Mouse (Mus musculus): Measurements from ENCODE around the gene Tmem221. TPM values are rescaled to one million over a fixed set of nuclear protein-coding genes. Genes with fewer than 3 reads are reported as not detected.

Gene Tmem221
- total RNA-seq, 2 experiments from 2014 or later: 0.21 to 0.23 TPM

DNA sequence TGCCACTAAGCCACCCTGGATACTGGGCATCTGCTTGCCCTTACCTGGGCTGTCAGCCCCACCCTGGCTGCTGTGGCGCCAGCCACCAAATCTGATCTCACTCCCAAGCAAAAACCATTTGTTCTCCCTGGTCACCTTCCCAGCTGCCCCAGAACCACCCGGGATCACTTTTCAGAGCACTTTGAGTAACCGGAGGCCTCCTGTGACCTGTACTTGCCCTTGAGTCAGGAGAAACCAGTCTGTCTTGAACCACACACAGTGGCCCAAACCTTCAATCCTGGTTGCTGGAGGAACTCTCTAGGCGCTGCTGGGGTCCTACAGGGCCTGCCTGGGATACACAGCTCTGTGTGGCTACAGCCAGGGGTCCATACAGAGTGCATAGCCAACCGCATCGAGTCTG lies 5.9 kb downstream of the Tmem221 start:
- no peak for DNase-seq (ENCODE audit: low spot score in 2 of 2)

DNA sequence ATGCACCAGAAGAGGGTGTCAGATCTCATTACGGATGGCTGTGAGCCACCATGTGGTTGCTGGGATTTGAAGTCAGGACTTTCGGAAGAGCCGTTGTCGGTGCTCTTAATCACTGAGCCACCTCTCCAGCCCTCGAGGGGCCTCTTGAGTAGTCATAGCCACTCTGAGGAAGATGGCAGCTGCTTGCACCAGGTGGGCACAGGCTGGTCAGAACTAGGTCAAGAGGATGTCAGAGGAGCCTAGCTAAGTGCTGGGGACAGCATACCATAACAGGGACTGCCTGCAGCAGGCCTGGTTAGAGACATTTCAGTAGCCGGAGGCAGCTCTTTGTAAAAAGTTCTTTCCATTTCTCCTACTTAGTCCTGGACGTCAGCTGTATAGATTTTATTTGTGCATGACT lies 7.9 kb downstream of the Tmem221 start:
- DNase-seq (ENCODE audit: low spot score in 2 of 2): no peak

DNA sequence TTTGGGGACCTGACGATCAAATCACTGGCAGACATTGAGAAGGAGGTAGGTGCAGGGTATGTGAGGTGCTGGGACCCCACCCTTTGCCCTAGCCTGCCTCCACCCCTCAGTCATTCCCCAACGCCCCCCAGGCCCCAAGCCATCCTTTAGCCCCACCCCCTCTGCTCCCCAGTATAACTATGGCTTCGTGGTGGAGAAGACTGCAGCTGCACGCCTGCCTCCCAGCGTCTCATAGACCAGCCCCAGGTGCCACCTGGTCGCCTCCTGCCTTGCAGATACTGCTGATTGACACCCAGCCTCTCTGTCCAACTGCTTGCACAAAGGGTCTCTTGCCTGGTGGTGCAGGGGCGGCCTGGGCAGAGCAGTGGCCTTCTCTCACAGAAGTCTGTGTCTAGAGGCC lies 11.1 kb downstream of the Tmem221 start:
- DNase-seq (ENCODE audit: low spot score in 2 of 2): no peak

DNA sequence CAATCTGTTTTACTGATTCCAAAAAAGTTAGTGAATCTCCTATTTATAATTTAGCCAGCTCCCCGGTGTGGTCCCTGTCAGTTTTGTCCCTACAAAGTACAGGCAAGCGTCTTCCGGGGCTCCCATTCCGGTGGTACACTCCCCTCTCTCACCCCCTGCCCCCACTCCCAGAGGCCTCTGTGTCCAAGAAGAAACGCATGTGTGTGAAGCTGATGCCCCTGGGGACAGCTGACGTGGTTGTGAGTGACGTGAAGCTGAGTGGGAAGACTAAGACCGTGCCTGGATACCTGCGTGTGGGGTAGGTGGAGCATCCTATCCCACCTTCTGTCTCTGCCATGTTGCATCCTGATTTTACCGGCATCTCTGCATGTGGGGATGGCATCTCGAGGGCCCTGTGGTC lies 13.6 kb downstream of the Tmem221 start:
- DNase-seq (ENCODE audit: low spot score in 2 of 2): no peak

DNA sequence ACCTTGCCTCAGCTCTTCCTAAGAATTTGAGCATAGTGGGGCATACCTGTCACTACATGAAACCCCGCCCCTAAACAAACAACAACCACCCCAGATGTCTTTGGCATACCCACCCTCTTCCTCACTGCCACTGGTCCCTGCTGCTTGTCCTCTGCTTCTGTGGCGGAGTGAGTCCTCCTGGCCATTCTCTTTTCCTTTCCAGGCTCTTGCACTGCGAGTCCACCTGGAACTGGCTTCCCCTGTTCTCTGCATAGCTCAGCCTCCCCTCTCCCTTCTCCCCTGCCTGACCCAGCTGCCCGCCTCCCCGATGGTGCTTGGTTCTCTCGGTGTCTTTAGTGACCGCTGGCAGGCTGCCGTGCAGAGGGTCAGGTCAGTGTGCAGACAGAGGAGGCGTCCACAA lies 14.9 kb downstream of the Tmem221 start:
- DNase-seq (ENCODE audit: low spot score in 2 of 2): no peak

DNA sequence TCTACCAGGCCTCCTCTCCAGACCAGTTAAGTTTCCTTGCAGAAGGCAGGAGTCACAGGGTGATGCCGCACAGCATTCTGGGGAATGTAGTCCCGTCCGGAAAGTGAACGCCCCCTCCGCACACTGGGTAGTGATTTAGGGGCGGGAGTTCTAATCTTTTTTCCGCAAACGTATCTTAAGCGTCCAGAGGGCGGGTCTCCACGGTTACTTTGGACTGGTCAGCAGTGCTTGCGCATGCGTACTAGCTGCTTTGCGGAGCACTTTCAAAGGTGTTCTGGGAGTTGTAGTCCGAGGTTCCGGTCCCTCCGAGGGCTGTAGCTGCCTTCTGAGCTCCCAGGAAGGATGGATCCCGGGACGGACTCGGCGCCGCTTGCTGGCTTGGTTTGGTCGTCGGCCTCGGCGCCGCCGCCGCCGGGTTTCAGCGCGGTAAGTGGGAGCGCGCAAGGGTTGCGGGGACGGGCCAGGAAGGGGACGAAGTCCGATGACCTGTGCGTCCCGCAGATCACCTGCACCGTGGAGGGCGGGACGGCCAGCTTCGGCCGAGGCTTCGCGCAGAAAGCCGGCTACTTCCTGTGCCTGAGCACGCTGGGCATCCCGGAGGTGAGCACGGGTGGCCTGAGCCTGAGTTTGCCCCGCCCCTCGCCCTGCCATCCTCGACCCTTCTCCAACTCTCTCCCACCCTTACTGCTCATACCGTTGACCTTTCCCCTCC lies 15.9 kb downstream of the Tmem221 start, which contains the start of gene Mvb12a:
Gene Mvb12a, plus strand, starts transcription at position 291 of the 712 bp plus-strand sequence.
- peak; percentile 96 to 97 for DNase-seq (ENCODE audit: low spot score in 2 of 2)

DNA sequence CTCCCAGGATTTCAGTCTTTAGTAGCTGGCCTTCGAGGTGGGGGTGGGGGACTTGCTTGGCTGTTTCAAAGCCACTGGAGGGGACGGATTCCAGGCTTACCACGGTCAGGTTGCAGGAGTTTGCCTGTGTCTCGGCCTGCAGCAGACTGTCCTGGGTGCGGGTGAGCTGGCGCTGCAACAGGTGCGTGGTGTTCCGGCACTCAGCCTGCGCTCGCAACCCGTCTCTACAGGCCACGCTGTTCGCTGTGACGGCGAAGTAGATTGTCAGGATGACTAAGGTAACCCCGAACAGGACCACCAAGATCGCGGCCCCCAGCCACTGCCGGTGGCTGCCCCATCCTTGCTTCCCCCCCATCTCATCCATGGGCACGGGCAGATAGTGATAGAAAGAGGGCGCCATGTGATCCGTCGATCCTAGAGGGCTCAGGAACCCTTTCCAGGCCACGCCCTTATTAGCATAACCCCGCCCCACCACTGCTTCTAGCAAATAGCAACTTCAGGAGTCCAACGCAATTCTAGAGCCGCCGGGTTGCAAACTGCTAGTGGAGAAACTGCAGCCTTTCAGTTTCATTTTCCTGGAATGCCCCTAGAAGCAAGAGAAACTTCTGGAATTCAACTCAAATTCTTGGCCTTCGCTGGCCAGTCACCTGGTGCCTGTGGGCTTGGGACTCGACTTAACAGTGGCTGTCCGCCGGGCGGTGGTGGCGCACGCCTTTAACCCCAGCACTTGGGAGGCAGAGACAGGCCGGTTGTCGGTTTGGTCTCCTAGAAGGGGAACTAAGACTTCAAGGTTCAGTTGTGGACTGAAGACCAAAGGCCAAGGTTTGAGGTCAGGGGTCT lies 21.4 kb downstream of the Tmem221 start, which contains the start of gene Bst2:
Gene Bst2, minus strand, starts transcription at position 429 of the 840 bp plus-strand sequence.
- DNase-seq (ENCODE audit: low spot score in 2 of 2): peak; percentile 25 to 26

DNA sequence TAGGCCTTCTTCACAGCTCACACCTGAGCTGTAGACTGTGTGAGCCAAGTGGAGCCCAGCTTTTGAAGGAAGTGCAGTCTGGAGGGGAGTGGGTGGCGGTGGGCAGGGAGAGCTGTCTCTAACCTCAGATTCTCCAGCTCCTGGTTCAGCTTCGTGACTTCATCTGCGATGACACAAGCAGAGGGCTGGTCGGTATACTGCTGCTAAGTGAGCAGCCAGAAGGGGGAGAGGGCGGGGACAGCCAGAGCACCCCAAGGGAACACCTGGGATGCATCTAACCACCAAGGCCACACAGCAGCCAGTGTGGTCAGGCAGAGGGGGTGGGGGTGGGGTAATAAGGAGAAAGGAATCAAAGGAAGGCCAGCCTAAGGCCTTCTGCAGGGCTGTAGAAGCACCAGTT lies 23.0 kb downstream of the Tmem221 start:
- peak in 1 of 2 experiments; percentile 25 for DNase-seq (ENCODE audit: low spot score in 2 of 2)

DNA sequence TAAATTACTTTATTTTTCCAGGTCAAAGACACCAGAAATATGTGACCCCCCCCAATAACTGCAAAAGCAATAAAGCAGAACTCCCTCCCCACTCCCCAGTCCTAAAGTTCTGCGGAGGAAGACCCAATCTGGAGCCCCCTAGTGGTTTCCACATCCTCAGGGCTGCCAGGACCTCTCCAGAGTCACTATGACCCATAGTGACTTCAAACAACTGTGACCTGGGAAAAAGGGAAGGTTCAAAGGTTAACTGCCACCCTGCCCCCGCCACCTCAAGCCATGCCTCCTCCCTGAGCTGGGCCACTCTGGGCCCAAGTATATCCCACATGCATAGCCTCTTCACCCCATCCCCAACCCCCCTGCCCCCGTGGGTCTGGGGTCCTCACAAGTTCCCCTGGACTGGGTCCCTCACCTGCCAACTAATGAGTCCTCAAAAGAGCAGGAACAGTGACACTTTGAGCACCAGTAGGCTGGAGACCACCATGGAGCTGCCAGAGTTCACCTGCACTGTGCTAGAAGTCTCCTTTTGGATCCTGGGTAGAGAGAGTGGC lies 24.3 kb downstream of the Tmem221 start:
- DNase-seq (ENCODE audit: low spot score in 2 of 2): no peak

DNA sequence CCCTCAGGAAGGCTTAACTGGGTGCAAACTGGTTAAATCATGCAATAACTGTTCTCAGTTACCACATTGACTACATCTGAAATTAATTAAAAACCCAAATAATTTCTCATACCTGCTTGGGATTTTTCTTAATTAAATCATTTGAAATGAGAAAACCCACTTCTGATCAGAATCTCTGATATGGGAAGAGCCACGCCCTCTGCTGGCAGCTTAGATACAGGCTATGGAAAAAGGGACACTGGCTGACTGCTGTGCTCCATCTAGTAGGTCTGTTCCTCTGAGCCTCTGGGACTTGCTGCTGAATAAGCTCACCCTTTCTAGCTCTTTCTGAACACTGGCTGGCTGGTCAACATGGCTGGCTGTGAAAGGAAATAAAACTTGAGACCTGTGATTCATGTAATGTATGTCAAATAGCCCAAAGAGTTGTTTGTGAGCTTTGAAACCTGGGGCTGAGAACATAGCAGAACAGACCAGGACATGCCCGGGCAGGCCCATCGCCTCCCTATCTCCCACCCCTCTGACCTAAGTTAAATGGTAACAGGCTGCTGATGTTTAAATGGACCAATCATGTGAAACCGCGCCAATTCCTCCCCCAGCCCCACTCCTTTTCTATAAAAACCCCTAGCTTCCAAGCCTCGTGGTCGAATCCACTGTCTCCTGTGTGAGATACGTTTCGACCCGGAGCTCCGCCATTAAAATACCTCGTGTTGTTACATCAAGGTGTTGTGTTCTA lies 27.8 kb downstream of the Tmem221 start:
- DNase-seq (ENCODE audit: low spot score in 2 of 2): peak; percentile 30 to 36

DNA sequence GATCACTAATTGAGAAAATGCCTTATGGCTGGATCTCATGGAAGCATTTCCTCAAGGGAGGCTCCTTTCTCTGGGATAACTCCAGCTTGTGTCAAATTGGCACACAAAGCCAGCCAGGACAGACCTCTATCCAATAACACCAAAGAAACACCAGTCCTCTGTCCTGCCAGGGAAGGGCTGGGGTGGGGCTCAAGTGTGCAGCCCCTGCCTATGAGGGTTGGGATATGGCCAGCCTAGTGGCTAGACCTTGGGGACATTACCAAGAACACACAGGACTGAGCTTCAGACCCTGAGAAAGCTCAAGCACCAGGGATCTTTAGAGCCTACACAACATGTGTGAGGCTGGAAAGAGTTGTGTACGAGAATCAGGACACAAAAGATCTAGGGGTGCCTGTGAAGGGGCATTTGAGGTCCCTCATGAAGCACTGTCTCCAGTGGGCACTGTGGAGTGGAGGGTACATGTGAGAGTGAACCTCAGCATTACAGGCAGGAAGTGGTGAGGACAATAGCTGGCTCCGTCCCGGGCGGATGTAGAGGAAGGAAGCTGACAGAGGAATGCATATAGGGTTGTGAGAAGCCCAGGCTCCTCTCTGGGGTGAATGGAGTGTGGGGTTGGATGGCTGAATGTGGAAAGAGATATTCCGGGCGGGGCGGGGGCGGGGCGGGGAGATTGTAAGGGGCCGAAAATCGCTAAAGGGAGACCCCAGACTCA lies 30.2 kb downstream of the Tmem221 start:
- DNase-seq (ENCODE audit: low spot score in 2 of 2): no peak

DNA sequence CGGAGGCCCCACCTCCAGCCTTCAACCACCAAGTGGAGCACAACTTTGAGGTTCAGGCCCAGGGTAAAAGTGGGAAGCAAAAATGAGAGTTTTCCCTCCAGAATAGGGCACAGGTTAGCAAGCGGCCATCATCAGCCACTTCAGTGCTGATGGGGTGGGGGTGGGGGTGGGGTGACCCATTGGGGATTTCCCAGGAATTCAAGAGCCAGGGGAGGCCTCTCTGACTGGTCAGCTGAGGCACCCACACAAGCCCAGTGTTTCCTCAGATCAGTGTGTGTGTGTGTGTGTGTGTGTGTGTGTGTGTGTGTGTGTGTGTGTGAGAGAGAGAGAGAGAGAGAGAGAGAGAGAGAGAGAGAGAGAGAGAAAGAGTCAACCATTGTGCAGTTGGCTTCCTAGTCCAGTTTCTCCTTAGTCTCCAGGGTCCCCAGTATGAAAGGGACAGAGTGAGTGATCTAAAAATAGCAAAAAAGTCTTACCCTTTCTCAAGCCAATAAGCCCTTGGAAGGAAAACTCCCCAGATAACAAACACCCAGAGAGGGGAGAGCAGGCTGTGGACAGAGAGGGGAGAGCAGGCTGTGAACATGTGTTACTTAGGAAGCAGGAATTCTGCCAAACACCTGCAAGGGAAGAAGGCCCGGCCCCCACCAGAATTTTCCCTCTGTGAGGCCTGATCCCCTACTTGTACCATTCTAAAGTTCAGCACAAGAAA lies 31.4 kb downstream of the Tmem221 start:
- no peak for DNase-seq (ENCODE audit: low spot score in 2 of 2)

DNA sequence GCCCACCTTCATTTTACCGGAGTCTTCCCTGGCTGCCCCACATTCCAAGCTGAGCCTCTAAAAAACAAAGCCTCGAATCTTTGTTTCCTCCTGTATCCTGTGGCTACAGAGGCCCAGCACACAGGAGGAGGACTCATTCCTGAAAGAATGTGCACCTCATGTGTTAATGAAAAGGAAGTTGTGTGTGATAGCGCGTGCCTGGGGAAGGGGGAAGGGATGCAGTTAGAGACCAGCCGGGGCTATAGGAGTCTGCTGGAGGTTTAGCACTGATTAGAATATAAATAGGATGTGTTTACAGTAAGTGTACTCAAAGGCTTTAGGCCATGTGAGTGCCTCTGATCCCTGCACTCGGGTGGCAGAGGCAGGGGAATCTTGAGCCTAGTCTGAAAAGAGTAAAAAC lies 32.4 kb downstream of the Tmem221 start:
- no peak for DNase-seq (ENCODE audit: low spot score in 2 of 2)

DNA sequence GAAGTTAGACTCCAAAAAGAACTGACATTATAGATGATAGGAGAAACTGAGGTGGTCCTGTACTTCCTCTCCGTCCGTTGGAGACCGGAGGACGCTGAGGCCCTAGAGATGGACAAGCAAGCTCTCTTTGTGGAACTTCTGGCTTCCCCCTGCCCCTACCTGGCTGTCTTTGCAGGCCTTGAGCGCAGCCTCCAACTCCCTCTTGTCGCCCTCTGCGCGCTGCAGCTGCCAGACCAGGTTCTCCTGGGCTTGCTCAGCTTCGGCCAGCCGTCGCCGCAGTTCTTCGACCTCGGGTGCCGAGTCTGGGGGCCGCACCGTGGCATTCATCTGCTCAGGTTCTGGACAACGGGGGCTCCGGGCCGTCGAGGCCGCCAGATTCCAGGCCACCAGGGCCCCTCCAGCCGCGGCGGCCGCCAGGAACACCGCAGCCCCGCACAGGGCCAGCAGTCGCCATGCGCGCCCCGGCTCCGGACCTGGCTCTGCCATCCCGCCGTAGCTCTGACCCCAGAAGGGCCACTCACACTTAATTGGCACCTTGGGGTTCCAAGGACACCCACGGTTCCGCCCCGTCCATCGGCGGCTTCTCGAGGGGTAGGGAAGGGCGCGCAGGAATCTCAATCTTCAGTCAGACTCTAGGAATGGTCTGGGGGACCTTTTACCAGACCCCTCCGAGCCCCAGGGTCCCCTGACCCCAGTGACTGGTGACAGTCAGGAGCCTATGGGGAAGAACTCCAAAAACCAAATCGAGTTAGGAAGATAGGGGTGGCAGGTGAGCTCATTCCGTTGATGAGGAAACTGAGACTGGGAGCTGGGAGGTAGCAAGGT lies 33.2 kb downstream of the Tmem221 start, which contains the start of gene Ccdc194:
Gene Ccdc194, minus strand, starts transcription at position 486 of the 825 bp plus-strand sequence.
- no peak for DNase-seq (ENCODE audit: low spot score in 2 of 2)

DNA sequence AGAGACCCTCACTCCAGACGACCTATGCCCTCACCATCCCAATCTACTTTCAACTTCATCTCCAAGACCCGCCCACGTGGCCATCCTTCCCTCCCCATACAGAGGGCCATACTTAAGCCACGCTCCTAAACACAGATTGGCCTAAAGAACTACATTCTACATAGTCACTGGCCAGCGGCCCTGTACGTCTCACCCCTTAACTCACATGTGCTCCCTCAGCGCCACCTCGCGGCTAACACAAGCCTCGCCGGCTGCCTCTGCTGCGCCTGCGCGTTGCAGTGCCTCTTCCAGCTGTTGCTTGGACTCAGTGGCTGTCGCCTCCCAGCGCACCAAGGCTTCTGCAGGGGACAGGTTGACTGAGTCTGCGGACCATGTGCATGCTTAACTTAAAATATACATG lies 37.0 kb downstream of the Tmem221 start:
- DNase-seq (ENCODE audit: low spot score in 2 of 2): peak; percentile 92 to 96

DNA sequence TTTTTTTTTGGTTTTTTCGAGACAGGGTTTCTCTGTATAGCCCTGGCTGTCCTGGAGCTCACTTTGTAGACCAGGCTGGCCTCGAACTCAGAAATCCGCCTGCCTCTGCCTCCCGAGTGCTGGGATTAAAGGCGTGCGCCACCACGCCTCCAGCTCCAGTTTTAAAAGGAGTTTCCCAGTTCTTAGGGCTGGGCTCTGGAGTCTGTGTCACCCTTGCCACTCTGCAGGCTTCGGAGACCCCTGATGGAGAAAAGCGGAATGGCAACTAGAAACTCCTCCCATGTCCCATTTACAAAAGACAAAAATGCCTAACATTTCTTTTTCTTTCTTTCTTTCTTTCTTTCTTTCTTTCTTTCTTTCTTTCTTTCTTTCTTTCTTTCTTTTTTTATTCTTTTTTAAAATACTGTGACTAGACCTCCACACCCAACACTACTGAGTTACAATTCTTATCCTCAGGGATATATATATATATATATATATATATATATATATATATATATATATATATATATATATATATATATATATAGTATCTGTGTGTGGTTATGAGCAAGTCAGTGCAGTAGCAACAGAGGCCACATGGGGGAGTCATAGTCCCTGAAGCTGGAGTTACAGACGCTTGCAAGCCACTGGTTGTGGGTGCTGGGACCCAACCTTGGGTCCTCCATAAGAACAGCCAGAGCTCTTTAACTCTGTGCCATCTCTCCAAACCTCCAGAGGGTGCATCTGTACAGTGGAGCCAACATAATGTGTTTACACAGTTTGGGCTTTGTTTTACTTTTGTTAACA lies 39.4 kb downstream of the Tmem221 start:
- peak in 1 of 2 experiments; percentile 57 for DNase-seq (ENCODE audit: low spot score in 2 of 2)

DNA sequence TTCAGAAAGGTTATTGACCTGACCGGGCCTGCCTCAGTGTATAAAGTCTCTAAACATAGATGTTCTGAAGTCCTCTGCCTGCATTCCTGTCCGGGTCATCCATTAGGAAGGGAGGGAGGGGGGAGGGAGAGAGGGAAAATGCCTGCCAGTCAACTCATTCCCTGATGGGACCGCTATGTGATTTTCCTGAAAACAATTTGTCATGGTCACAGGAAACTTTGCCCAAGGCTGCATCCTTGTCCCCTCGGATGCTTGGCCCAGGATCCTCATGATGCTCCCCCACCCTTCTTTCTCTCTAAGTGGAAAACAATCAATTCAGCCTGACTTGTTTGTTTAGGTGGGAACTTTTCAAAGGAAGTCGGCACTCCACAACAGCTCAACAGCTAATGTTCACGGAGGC lies 41.9 kb downstream of the Tmem221 start:
- DNase-seq (ENCODE audit: low spot score in 2 of 2): no peak

DNA sequence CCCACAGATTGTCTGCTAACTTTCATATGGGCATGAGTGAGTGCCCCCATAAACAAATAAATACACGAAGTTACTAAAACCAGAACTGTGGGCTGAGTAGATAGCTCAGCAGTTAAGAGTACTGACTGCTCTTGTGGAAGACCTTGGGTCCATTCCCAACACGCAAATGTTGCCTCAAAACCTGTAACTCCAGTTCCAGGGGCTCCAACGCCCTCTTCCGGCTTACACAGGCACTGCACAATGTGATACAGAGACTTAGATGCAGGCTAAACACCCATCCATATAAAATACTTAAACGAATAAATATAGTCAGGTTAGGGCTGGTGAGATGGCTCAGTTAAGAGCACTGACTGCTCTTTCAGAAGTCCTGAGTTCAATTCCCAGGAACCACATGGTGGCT lies 43.6 kb downstream of the Tmem221 start:
- no peak for DNase-seq (ENCODE audit: low spot score in 2 of 2)
